Mouse (Mus musculus) stomach, embryonic 16.5 days (tissue): ENCODE measurements around the gene Mapt. TPM values are rescaled to one million over a fixed set of nuclear protein-coding genes. Genes with fewer than 3 reads are reported as not detected.
"Not testable (repeated sequence)": the region's sequence is repeated elsewhere in the genome, so short reads cannot be mapped to it uniquely, and the experiment has no call there.

Source experiments
- ATAC-seq: fragments of 200-750 bp; cut with Nextera tagmentation; 2 replicates; pipeline ENCODE4 v1.8.0; 2017; ENCODE audit warnings: moderate number of reproducible peaks, moderate TSS enrichment; ENCODE audit not compliant: insufficient read depth, low FRiP score
- H3K27ac ChIP-seq: fragments of 300-500 bp; sonication (generic); 2 replicates; pipeline ENCODE4 v1.5.1; 2014; ENCODE audit warnings: low read length
- H3K27me3 ChIP-seq: fragments of 300-500 bp; sonication (generic); 2 replicates; pipeline ENCODE4 v1.6.1; 2014; ENCODE audit warnings: low read length, control low read depth, mixed read lengths; ENCODE audit not compliant: control insufficient read depth, insufficient read depth
- H3K36me3 ChIP-seq: fragments of 300-500 bp; sonication (generic); 2 replicates; pipeline ENCODE4 v1.6.1; 2014; ENCODE audit warnings: low read length; ENCODE audit not compliant: control insufficient read depth, insufficient read depth
- H3K4me1 ChIP-seq: fragments of 300-500 bp; sonication (generic); 2 replicates; pipeline ENCODE4 v1.6.1; 2014; ENCODE audit warnings: low read length, control low read depth, mixed read lengths; ENCODE audit not compliant: control insufficient read depth, insufficient read depth
- H3K4me2 ChIP-seq: fragments of 300-500 bp; sonication (generic); 2 replicates; pipeline ENCODE4 v1.6.1; 2014; ENCODE audit warnings: low read depth, low read length, mixed read lengths
- H3K4me3 ChIP-seq: fragments of 300-500 bp; sonication (generic); replicated peaks from 2 replicates; pipeline ENCODE4 v1.5.1; 2014; ENCODE audit warnings: mild to moderate bottlenecking, low read length
- H3K9ac ChIP-seq: fragments of 300-500 bp; sonication (generic); 2 replicates; pipeline ENCODE4 v1.6.1; 2014; ENCODE audit warnings: low read length
- H3K9me3 ChIP-seq: fragments of 300-500 bp; sonication (generic); replicated peaks from 2 replicates; pipeline ENCODE4 v1.6.1; 2016; ENCODE audit warnings: low read length, control low read depth; ENCODE audit not compliant: control insufficient read depth
- WGBS: fragments of 180-500 bp; shearing (Covaris S2); extraction: QIAGEN DNeasy Blood & Tissue Kit; methylation state at CpG from one replicate; pipeline ENCODE4 v1.1.7; 2014; 5-methylcytosine and 5-hydroxymethylcytosine counted together
- polyA plus RNA-seq: library from polyadenylated mRNA; unstranded; fragments of >200 nt; fragmentation: Nextera tagmentation; extraction: Ambion mirVana; gene quantifications from 2 replicates; pipeline ENCODE4 v1.2.1, GENCODE M21; 2015

The Mapt gene
- polyA plus RNA-seq, 1 experiment from 2014 or later: 13.9 TPM

DNA sequence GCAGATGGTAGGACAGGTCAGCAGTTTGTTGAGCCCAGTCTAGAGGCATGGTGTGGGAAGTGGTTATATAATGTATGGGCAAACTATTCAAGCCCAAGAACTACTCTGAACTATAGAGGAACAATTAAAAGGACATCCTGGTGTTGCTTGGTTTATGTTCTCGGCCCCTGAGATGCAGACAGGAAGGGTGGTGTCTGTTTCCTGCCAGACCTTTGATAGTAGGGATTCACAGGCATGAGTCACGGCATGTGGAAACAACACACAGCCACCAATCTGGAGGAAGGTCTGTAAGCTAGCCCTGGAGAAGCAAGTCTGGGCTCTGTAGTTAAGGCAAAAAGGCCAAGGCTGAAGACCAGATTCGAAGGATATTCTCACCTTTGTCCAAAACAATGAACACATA is 27.9 kb upstream of the Mapt start:
- WGBS: 65% methylated on average over 3 of the region's 3 CpGs
- Histone ChIP-seq H3K4me1 (no peaks in the 10 kb centered on the region), H3K4me2 (no peak overlapping the region), H3K9me3 (no peaks in the 10 kb centered on the region), H3K4me3 (no peak overlapping the region), H3K27me3 (no peaks in the 10 kb centered on the region), H3K9ac (no peak overlapping the region), H3K36me3 (no peaks in the 10 kb centered on the region), H3K27ac (no peak overlapping the region)
- no peak for ATAC-seq

DNA sequence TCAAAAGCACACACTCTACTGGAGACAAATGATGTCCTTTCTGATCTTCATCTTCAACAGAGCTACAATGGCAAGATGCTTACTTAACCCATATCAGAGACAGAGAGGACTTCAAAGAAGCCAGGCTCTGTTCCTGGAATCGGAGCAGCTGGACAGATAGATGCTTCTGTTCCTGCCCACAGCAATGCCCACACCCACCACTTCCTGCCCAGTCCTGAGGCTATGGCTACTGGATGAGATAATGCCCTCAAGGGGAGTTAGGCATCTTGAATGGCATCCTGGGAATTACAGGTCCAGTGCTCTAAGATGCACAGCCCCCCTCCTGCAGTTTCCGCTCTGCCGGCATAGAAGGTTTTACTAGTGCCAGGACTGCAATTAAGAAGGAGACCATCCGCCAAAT is 24.6 kb upstream of the Mapt start:
- H3K27ac ChIP-seq: no peak overlapping the region
- H3K36me3 ChIP-seq: no peaks in the 10 kb centered on the region
- H3K9ac ChIP-seq: no peak overlapping the region
- H3K4me1 ChIP-seq: no peaks in the 10 kb centered on the region
- ATAC-seq: no peak
- no peak overlapping the region for H3K4me3 ChIP-seq
- no peaks in the 10 kb centered on the region for H3K9me3 ChIP-seq
- H3K27me3 ChIP-seq: no peaks in the 10 kb centered on the region
- H3K4me2 ChIP-seq: no peak overlapping the region
- 78% methylated on average over 4 of the region's 4 CpGs for WGBS

DNA sequence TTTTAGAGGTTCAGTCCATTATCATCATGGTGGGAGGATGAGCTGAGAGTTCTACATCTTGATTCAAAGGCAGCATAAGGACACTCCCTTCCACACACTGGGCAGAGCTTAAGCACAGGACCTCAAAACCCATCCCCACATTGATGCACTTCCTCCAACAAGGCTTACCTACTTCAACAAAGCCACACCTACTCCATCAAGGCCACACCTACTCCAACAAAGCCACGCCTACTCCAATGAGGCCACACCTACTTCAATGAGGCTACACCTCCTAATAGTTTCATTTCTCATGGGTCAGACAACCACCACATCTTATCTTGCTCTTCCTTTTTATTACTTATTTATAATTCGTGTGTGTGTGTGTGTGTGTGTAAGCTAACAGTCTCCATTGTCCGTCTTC is 22.1 kb upstream of the Mapt start:
- H3K4me3 ChIP-seq: no peak overlapping the region

DNA sequence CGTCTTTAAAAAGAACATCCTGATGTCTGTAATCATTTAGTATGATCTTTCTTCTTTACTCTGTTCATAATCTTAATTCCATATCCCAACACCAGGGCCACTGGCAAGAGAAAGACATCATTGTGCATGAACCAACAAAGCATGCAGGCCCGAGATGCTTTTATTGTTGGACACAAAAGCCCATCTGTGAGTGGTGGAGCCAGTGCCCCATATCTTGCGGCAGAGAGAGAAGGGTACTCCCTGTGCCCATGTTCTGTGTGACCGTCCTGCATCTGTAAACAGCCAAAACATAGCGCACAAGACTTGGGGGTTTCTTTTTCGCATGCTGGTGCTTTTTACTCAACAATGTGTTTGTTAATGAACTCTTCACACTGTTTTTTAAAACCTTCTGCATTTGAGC is 19.9 kb upstream of the Mapt start:
- H3K4me2 ChIP-seq: no peak overlapping the region
- H3K27me3 ChIP-seq: no peaks in the 10 kb centered on the region
- no peaks in the 10 kb centered on the region for H3K4me1 ChIP-seq
- H3K9me3 ChIP-seq: no peaks in the 10 kb centered on the region
- H3K27ac ChIP-seq: no peak overlapping the region
- no peak overlapping the region for H3K9ac ChIP-seq
- 80% methylated on average over 6 of the region's 6 CpGs for WGBS
- no peaks in the 10 kb centered on the region for H3K36me3 ChIP-seq
- no peak for ATAC-seq
- no peak overlapping the region for H3K4me3 ChIP-seq

More for the DNA sequence above, 22.1 kb upstream of the Mapt start:
- ATAC-seq: no peak
- H3K4me2 ChIP-seq: no peak overlapping the region
- no peak overlapping the region for H3K27ac ChIP-seq
- no peaks in the 10 kb centered on the region for H3K27me3 ChIP-seq
- H3K9me3 ChIP-seq: no peaks in the 10 kb centered on the region
- no peak overlapping the region for H3K9ac ChIP-seq
- H3K4me1 ChIP-seq: no peaks in the 10 kb centered on the region
- no peaks in the 10 kb centered on the region for H3K36me3 ChIP-seq
- WGBS: 73% methylated on average over 3 of the region's 3 CpGs

DNA sequence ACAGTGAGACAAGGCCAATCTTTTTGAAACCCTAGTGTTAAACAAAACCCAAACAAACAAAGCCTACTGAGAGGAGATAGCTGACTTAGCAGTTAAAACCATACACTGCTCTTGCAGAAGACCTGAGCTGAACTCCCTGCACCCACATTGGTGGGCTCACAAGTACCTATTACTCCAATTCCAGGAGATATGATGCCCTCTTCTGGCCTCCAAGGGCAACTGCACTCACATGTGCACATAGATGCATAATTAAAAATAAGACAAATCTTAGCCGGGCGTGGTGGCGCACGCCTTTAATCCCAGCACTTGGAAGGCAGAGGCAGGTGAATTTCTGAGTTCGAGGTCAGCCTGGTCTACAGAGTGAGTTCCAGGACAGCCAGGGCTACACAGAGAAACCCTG is 17.1 kb upstream of the Mapt start:
- not testable (repeated sequence) for ATAC-seq, H3K4me1 ChIP-seq, H3K27me3 ChIP-seq, H3K9me3 ChIP-seq, H3K4me2 ChIP-seq, H3K36me3 ChIP-seq, H3K4me3 ChIP-seq, H3K27ac ChIP-seq, H3K9ac ChIP-seq
- 91% methylated on average over 5 of the region's 5 CpGs for WGBS

DNA sequence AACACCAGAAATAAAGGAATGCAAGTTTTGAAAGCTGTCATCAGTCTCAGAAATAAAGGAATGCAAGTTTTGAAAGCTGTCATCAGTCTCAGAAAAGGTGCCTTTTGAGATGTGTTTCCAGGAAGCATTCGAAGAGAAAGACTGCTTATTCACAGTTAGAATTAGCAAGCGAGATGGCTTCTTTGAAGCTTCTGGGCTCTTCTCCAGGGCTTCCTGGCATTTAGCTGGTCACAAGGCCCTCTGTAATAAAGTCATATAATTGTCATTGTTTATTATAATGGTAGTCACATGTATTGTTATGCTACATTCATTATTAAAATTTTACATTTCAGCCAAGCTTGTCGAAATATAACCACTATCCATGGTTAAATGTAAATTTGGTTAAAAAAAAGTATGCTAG is 13.1 kb upstream of the Mapt start:
- ATAC-seq: no peak
- H3K9ac ChIP-seq: no peak overlapping the region
- no peak overlapping the region for H3K4me3 ChIP-seq
- no peaks in the 10 kb centered on the region for H3K4me1 ChIP-seq
- no peaks in the 10 kb centered on the region for H3K27me3 ChIP-seq
- H3K9me3 ChIP-seq: no peaks in the 10 kb centered on the region
- 76% methylated on average over 3 of the region's 3 CpGs for WGBS
- no peak overlapping the region for H3K4me2 ChIP-seq
- no peaks in the 10 kb centered on the region for H3K36me3 ChIP-seq
- H3K27ac ChIP-seq: no peak overlapping the region

DNA sequence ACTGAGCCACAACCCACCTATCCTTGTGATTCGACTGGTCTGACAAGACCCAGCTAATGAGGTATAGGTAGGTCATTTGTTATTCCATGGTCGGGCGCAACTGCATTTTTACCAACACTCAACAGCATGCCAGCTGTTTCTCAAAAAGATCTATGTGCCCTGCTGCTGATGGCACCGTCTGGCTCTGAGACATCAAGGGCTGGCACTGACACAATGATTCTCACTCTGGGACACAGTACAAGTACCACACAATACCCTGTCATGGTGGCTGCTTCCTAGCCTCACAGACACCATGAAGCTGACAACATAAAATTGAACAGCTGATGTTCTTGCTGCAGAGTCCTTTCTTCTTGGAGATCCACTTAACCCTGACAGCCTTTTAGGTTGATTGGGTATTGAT is 10.9 kb upstream of the Mapt start:
- no peaks in the 10 kb centered on the region for H3K9me3 ChIP-seq
- H3K4me3 ChIP-seq: no peak overlapping the region
- H3K4me2 ChIP-seq: no peak overlapping the region
- H3K9ac ChIP-seq: no peak overlapping the region
- H3K36me3 ChIP-seq: no peaks in the 10 kb centered on the region
- ATAC-seq: no peak
- no peaks in the 10 kb centered on the region for H3K27me3 ChIP-seq
- H3K4me1 ChIP-seq: no peaks in the 10 kb centered on the region
- WGBS: 80% methylated on average over 4 of the region's 4 CpGs
- H3K27ac ChIP-seq: no peak overlapping the region

DNA sequence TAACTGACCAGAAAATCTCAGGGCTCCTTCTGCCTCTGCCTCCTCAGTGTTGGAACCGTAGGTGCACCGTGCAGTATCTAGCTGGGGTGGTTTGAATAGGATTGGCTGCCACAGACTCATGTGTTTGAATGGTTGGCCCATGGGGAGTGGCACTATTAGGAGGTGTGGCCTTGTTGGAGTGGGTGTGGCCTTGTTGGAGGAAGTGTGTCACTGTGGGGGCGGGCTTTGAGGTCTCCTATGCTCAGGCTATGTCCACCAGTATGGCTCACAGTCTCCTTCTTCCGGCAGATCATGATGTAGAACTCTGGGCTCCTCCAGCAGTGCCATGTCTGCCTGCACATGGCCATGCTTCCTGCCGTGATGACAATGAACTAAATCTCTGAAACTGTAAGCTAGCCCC is 9.4 kb upstream of the Mapt start:
- Histone ChIP-seq H3K9me3 (no peaks in the 10 kb centered on the region), H3K27me3 (no peaks in the 10 kb centered on the region), H3K9ac (no peak overlapping the region), H3K4me1 (no peaks in the 10 kb centered on the region), H3K4me2 (no peak overlapping the region), H3K27ac (no peak overlapping the region), H3K4me3 (no peak overlapping the region), H3K36me3 (no peaks in the 10 kb centered on the region)
- WGBS: 72% methylated on average over 5 of the region's 5 CpGs
- ATAC-seq: no peak

DNA sequence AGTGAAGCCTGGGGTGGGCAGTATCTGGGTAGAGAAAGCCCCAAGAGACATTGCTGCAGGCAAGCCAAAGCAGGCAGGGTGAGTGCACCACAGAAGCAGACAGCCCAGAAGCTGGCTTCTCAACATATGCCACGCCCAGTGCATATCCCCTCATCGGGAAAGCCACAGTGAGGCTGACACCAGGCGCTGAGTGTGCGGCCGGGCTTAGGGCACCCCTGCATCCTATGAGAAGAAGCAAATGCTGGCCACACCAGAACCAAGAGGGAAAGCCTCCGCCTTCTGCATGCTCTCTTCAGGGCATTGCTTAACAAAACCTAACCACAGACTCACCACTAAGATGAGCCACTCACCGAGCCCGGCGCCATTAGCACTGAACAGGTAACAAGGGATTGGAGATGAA is 7.9 kb upstream of the Mapt start:
- Histone ChIP-seq H3K27me3 (no peaks in the 10 kb centered on the region), H3K36me3 (no peaks in the 10 kb centered on the region)
- 81% methylated on average over 9 of the region's 9 CpGs for WGBS

DNA sequence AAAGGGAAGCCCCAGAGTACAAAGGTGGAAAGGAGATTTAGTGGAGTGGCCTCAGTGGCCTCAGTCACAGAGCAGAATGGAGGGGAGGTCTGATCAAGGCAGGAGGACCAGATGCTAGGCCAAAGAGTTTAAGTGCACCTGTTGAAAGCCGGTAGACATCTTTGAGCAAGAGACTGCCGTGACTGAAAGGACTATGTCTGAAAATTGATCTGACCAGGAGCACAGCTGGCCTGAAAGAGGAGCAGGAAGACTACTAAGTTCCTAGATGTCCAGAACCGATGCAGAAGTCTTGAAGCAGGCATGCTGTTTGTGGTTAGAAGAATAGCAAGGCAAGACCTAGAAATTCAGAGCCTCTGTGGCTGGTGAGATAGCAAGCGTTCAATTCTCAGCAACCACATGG is 1.8 kb upstream of the Mapt start:
- Histone ChIP-seq H3K27ac (no peak overlapping the region), H3K27me3 (peaks cover 30% of the 10 kb centered on the region), H3K4me1 (0 out of 2 replicates have a peak, but pooled peaks cover 12% of the 10 kb centered on the region), H3K9ac (no peak overlapping the region), H3K36me3 (no peaks in the 10 kb centered on the region), H3K9me3 (no peaks in the 10 kb centered on the region), H3K4me2 (no peak overlapping the region), H3K4me3 (no peak overlapping the region)
- ATAC-seq: no peak
- 69% methylated on average over 4 of the region's 4 CpGs for WGBS

More for the DNA sequence above, 7.9 kb upstream of the Mapt start:
- ATAC-seq: no peak
- no peaks in the 10 kb centered on the region for H3K9me3 ChIP-seq
- no peak overlapping the region for H3K4me3 ChIP-seq
- no peaks in the 10 kb centered on the region for H3K4me1 ChIP-seq
- no peak overlapping the region for H3K9ac ChIP-seq
- H3K27ac ChIP-seq: no peak overlapping the region
- no peak overlapping the region for H3K4me2 ChIP-seq
